Mouse (Mus musculus) limb, embryonic 11.5 days (tissue): ENCODE results near the gene Zswim1. TPM values are rescaled to one million over a fixed set of nuclear protein-coding genes. Genes with fewer than 3 reads are reported as not detected.

Experiments
- ATAC-seq: fragments of 200-750 bp; cut with Nextera tagmentation; 2 replicates; pipeline ENCODE4 v1.8.0; 2017; ENCODE audit warnings: low read depth; ENCODE audit not compliant: insufficient number of reproducible peaks, low FRiP score, low TSS enrichment
- DNase-seq: peaks from one replicate; pipeline ENCODE4 v3.0.0-alpha.2; 2015; ENCODE audit warnings: low spot score
- H3K27ac ChIP-seq: fragments of 300-500 bp; sonication (generic); replicated peaks from 2 replicates; pipeline ENCODE4 v1.5.1; 2014; ENCODE audit warnings: low read depth, mild to moderate bottlenecking, low read length
- H3K27me3 ChIP-seq: fragments of 300-500 bp; sonication (generic); 2 replicates; pipeline ENCODE4 v1.6.1; 2014; ENCODE audit warnings: mild to moderate bottlenecking, low read length, mixed read lengths; ENCODE audit not compliant: control insufficient read depth, insufficient read depth
- H3K36me3 ChIP-seq: fragments of 300-500 bp; sonication (generic); 2 replicates; pipeline ENCODE4 v1.6.1; 2014; ENCODE audit warnings: mild to moderate bottlenecking, low read length, moderate library complexity, mixed read lengths; ENCODE audit not compliant: control insufficient read depth, insufficient read depth
- H3K4me1 ChIP-seq: fragments of 300-500 bp; sonication (generic); 2 replicates; pipeline ENCODE4 v1.6.1; 2014; ENCODE audit warnings: low read length, mixed read lengths; ENCODE audit not compliant: control insufficient read depth, insufficient read depth
- H3K4me2 ChIP-seq: fragments of 300-500 bp; sonication (generic); 2 replicates; pipeline ENCODE4 v1.6.1; 2014; ENCODE audit warnings: low read depth, mild to moderate bottlenecking, moderate library complexity; ENCODE audit not compliant: severe bottlenecking
- H3K4me3 ChIP-seq: fragments of 300-500 bp; sonication (generic); 2 replicates; pipeline ENCODE4 v1.5.1; 2014; ENCODE audit warnings: low read depth, low read length
- H3K9ac ChIP-seq: fragments of 300-500 bp; sonication (generic); 2 replicates; pipeline ENCODE4 v1.6.1; 2014; ENCODE audit warnings: mild to moderate bottlenecking, low read length
- H3K9me3 ChIP-seq: fragments of 300-500 bp; sonication (generic); 2 replicates; pipeline ENCODE4 v1.6.1; 2016; ENCODE audit warnings: low read length; ENCODE audit not compliant: control insufficient read depth
- WGBS: fragments of 180-500 bp; shearing (Covaris S2); extraction: QIAGEN DNeasy Blood & Tissue Kit; methylation state at CpG from one replicate; pipeline ENCODE4 v1.1.7; 2014; 5-methylcytosine and 5-hydroxymethylcytosine counted together
- polyA plus RNA-seq: library from polyadenylated mRNA; unstranded; fragments of >200 nt; fragmentation: Nextera tagmentation; extraction: Ambion mirVana; gene quantifications from 2 replicates; pipeline ENCODE4 v1.2.1, GENCODE M21; 2014

Zswim1 gene
- polyA plus RNA-seq, 1 experiment from 2014 or later, result 22.3 TPM

GRCm38 (mm10) chr2:164779481-164780086, 42.9 kb upstream of the Zswim1 start, which contains the start of gene Tnnc2:
TSS of gene Tnnc2 (minus strand) at chr2:164779967.
- ATAC-seq, result no peak
- WGBS, result 76% methylated on average over 8 of the region's 8 CpGs
- no peak for DNase-seq

DNA sequence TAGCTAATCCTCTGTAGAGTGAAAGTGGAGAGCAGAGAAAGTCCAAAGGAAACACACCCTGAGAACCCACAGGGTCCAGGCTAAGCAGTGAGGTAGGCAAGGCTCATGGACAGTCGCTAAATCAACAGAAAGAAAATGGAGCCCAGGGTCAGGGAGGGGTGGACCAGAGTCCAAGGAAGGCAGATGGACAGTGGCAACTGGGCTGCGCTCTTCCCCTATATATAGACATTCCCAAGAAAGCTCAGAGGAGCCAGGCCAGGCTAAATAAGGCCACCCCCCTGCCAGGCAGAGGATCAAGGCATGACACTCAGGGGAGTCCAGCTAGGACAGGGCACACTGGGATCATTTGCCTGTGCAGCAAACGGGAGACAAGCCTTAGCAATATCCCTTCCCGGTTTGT, 40.6 kb upstream of the Zswim1 start:
- DNase-seq, result no peak
- Histone ChIP-seq H3K27me3 (no peaks in the 10 kb centered on the region), H3K9ac (no peak overlapping the region), H3K27ac (no peak overlapping the region), H3K4me3 (no peak overlapping the region), H3K9me3 (no peaks in the 10 kb centered on the region), H3K36me3 (no peaks in the 10 kb centered on the region), H3K4me2 (no peak overlapping the region), H3K4me1 (no peaks in the 10 kb centered on the region)
- 83% methylated on average over 4 of the region's 4 CpGs for WGBS
- no peak for ATAC-seq

More at GRCm38 (mm10) chr2:164779481-164780086, 42.9 kb upstream of the Zswim1 start, which contains the start of gene Tnnc2:
- Histone ChIP-seq H3K4me3 (no peak within 1 kb of the TSS), H3K36me3 (no peaks in the 10 kb centered on the region), H3K4me2 (no peak within 1 kb of the TSS), H3K27me3 (no peaks in the 10 kb centered on the region), H3K9me3 (no peaks in the 10 kb centered on the region), H3K9ac (no peak within 1 kb of the TSS), H3K4me1 (no peaks in the 10 kb centered on the region), H3K27ac (no peak within 1 kb of the TSS)

DNA sequence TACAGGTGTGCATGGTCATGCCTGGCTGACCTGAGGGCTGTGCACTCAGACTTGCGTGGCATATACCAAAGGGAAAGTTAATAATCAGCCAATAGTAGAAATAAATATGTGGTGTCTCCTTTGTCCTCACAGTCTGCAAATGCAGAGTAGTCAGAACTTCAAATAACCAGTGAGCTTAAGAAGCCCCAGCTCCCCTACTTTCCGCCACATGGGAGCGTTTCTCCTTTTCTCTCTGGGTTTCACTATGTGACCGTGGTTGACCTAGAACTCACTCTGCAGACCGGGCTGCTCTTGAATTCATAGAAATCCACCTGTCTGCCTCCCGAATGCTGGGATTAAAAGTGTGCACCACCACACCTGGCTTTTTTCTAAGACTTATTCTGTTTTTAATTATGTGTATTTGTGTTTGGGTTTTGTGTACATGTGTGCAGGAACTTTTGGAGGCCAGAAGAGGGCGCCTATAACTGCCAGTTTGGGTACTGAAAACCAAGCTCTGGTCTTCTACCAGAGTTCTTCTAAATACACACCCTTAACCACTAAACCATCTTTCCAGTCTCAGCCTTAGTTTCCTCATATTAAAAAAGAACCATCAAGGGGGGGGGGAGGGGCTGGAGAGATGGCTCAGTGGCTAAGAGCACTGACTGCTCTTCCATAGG, 38.4 kb upstream of the Zswim1 start:
- Histone ChIP-seq H3K9ac (no peak overlapping the region), H3K27ac (no peak overlapping the region), H3K4me3 (no peak overlapping the region), H3K36me3 (no peaks in the 10 kb centered on the region), H3K4me2 (no peak overlapping the region), H3K4me1 (0 out of 2 replicates have a peak, but pooled peaks cover 2% of the 10 kb centered on the region), H3K9me3 (no peaks in the 10 kb centered on the region), H3K27me3 (no peaks in the 10 kb centered on the region)
- DNase-seq (no peak), ATAC-seq (no peak)
- 74% methylated on average over 7 of the region's 7 CpGs for WGBS

GRCm38 (mm10) chr2:164784869-164785420, 37.5 kb upstream of the Zswim1 start:
- no peak for DNase-seq
- Histone ChIP-seq H3K9ac (peak overlapping the region; percentile 68), H3K9me3 (no peaks in the 10 kb centered on the region), H3K4me1 (0 out of 2 replicates have a peak, but pooled peaks cover 2% of the 10 kb centered on the region), H3K4me2 (peak overlapping the region; percentile 93), H3K4me3 (peak overlapping the region; percentile 64), H3K27ac (no peak overlapping the region), H3K27me3 (no peaks in the 10 kb centered on the region), H3K36me3 (no peaks in the 10 kb centered on the region)
- WGBS, result 14% methylated on average over 7 of the region's 7 CpGs
- ATAC-seq, result no peak

DNA sequence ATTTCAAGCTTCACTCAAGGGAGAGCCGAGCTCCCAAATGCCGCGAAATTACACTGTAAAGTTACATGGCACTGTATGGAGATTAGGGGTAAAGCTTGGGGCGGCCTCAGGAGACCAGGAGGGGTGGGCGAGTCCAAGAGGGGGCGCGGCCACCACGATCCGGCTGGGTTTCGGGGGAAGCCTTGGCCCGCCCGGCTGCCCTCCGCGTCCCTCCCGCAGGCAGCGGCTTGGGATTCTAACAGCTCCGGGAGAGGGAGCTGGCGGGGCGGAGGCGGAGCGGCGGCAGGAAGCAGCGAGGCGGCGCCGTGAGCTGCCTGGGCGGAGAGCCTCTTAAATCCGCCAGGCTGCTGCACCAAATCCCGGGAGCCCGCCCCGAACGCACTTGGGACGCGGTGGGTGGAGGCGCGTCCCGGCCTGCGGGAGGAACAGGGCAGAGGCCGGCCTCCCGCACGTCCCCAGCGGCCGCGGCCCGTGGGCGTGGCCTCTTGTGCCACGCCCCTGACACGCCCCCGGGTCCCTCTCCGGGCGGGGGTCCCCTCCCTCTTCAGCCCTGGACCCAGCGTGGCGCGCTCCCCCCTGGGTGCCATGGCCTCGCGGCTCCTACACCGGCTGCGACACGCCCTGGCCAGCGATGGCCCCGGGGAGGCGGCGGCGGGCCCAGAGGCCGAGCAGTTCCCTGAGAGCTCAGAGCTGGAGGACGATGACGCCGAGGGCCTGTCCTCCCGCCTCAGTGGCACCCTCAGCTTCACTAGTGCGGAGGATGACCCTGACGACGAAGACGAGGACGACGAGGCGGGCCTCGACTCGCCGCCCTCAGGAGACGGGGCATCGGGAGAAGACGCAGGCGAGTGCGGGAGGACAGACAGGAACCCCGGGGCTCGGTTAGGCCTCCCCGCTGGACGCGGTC, 36.8 kb upstream of the Zswim1 start, which contains the start of gene Snx21:
Snx21 (plus strand) TSS at position 343 of the 907 bp plus-strand sequence.
- ATAC-seq, result peak; percentile 89
- H3K27ac ChIP-seq, result peak within 1 kb of the TSS; percentile 45; the same call in 1 of the 2 replicates
- H3K9ac ChIP-seq, result peak within 1 kb of the TSS; percentile 68
- no peaks in the 10 kb centered on the region for H3K27me3 ChIP-seq
- peak within 1 kb of the TSS; percentile 64 for H3K4me3 ChIP-seq
- no peaks in the 10 kb centered on the region for H3K9me3 ChIP-seq
- peak within 1 kb of the TSS; percentile 93 for H3K4me2 ChIP-seq
- H3K36me3 ChIP-seq, result no peaks in the 10 kb centered on the region
- WGBS, result under 1% methylated on average over 73 of the region's 89 CpGs
- 0 out of 2 replicates have a peak, but pooled peaks cover 2% of the 10 kb centered on the region for H3K4me1 ChIP-seq
- DNase-seq, result peak; percentile 89

GRCm38 (mm10) chr2:164786388-164786885, 36.0 kb upstream of the Zswim1 start:
- 9% methylated on average over 15 of the region's 15 CpGs for WGBS
- Histone ChIP-seq H3K36me3 (no peaks in the 10 kb centered on the region), H3K4me1 (0 out of 2 replicates have a peak, but pooled peaks cover 2% of the 10 kb centered on the region), H3K27ac (no peak overlapping the region), H3K4me2 (peak overlapping the region; percentile 93), H3K27me3 (no peaks in the 10 kb centered on the region), H3K9ac (peak overlapping the region; percentile 68), H3K9me3 (no peaks in the 10 kb centered on the region), H3K4me3 (peak overlapping the region; percentile 64)
- ATAC-seq (no peak), DNase-seq (no peak)

- Histone ChIP-seq H3K27ac (no peak overlapping the region), H3K9me3 (no peaks in the 10 kb centered on the region), H3K9ac (no peak overlapping the region), H3K4me3 (no peak overlapping the region), H3K36me3 (no peaks in the 10 kb centered on the region), H3K4me2 (peak overlapping the region; percentile 93), H3K27me3 (no peaks in the 10 kb centered on the region), H3K4me1 (0 out of 2 replicates have a peak, but pooled peaks cover 2% of the 10 kb centered on the region)
- DNase-seq (no peak), ATAC-seq (no peak)
- WGBS, result 86% methylated on average over 3 of the region's 3 CpGs
These were observed 35.5 kb upstream of the Zswim1 start for GRCm38 (mm10) chr2:164787032-164787431.
